Comparison of ENCODE assay signal across 25 mouse cellular contexts in the genomic region with DNA sequence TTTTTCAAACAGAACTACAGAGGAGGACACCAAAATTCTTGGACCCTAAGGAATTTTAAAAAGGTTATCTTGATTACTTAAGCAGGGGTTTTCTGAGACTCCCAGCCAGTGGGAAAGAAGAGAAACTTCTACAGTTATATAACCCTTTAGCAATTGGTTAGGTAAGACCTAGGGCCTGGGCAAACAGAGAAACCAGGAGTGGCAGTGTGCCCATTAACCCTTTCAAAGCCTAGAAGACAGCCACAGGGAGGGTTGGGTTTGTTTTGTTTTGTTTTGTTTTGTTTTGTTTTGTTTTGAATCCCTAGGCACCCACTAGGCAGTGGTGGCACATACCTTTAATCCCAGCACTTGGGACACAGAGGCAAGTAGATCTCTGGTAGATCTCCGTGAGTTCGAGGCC.
A peak's percentile ranks its signal among the peaks of the same experiment; 100 is the strongest.
DNase-seq lines count a peak whose midpoint lies in the region; ATAC-seq and TF ChIP-seq lines count a peak whose summit lies in the region.
"Had no signal": no experiment of that assay in that cellular context is flagged by ENCODE, and none has a peak within 500 bp of the region (broad histone marks: within the 10 kb centered on the region; RNA-seq: fewer than 3 reads in every experiment).

No protein-coding gene starts in this region.

- peaks cover 92% of the 10 kb centered on the region for H3K4me1 ChIP-seq in liver, embryonic 12.5 days
- peaks cover 28% of the 10 kb centered on the region for H3K4me1 ChIP-seq in liver, embryonic 11.5 days (replicated peaks; ENCODE audit: control insufficient read depth, insufficient read depth, low read length)
- H3K4me1 ChIP-seq in lung, adult 2 months (ENCODE audit: control insufficient read depth, insufficient read depth, low read length): no peaks in the 10 kb centered on the region; the same call in 1 of the 2 replicates
- H3K4me1 ChIP-seq in forebrain, embryonic 15.5 days: peaks cover 31% of the 10 kb centered on the region

- H3K36me3 ChIP-seq in liver, embryonic 12.5 days: no peaks in the 10 kb centered on the region
- H3K36me3 ChIP-seq in liver, embryonic 11.5 days (ENCODE audit: control insufficient read depth, insufficient read depth, low read length): no peaks in the 10 kb centered on the region
- H3K36me3 ChIP-seq in forebrain, embryonic 15.5 days: no peaks in the 10 kb centered on the region
- H3K36me3 ChIP-seq: embryonic facial prominence, embryonic 10.5 days; embryonic facial prominence, embryonic 15.5 days; heart, embryonic 10.5 days; heart, embryonic 15.5 days; midbrain, embryonic 15.5 days had no signal

- no peaks in the 10 kb centered on the region for H3K9me3 ChIP-seq in liver, embryonic 12.5 days (replicated peaks)
- no peaks in the 10 kb centered on the region for H3K9me3 ChIP-seq in liver, embryonic 11.5 days (ENCODE audit: control insufficient read depth, low read length)
- H3K9me3 ChIP-seq in forebrain, embryonic 15.5 days: no peaks in the 10 kb centered on the region
- H3K9me3 ChIP-seq: embryonic facial prominence, embryonic 10.5 days; embryonic facial prominence, embryonic 15.5 days; heart, embryonic 10.5 days; heart, embryonic 15.5 days; midbrain, embryonic 15.5 days had no signal

- DNase-seq in liver, embryonic 11.5 days (ENCODE audit: low spot score): no peak
- DNase-seq in lung, postnatal 14 days: peak; percentile 22
- no peak for DNase-seq in lung, adult 2 months
- DNase-seq in lung, postnatal 25 days (ENCODE audit: low spot score): peak; percentile 29
- DNase-seq in layer of hippocampus, postnatal 25 days (ENCODE audit: extremely low spot score in 1 of 2, low spot score in 1 of 2): no peak
- DNase-seq: cerebellum, adult 8-10 months; cerebellum, postnatal 25 days; gastrocnemius, postnatal 25 days; heart, adult 11 months; kidney, adult 9 months; kidney, postnatal 10 days; right cerebral cortex, postnatal 4 days; thymus, adult 2 months; thymus, postnatal 36 days had no signal

- WGBS in liver, embryonic 12.5 days (ENCODE audit: insufficient replicate concordance): 48% methylated on average over 2 of the region's 2 CpGs
- WGBS in liver, embryonic 11.5 days: 78% methylated on average over 2 of the region's 2 CpGs
- 85% methylated on average over 2 of the region's 2 CpGs for WGBS in lung, adult 2 months
- 86% methylated on average over 2 of the region's 2 CpGs for WGBS in forebrain, embryonic 15.5 days

- no peak for TF ChIP-seq CTCF in lung, adult 2 months (IDR thresholded peaks at IDR 0.05; ENCODE audit: insufficient read depth, low read length)

- H3K4me3 ChIP-seq in liver, embryonic 12.5 days: no peak overlapping the region
- H3K4me3 ChIP-seq in liver, embryonic 11.5 days (ENCODE audit: low read depth, low read length): no peak overlapping the region
- no peak overlapping the region for H3K4me3 ChIP-seq in lung, adult 2 months (replicated peaks; ENCODE audit: extremely low read depth, low read depth, low read length)
- no peak overlapping the region for H3K4me3 ChIP-seq in forebrain, embryonic 15.5 days
- H3K4me3 ChIP-seq: embryonic facial prominence, embryonic 10.5 days; embryonic facial prominence, embryonic 15.5 days; heart, embryonic 10.5 days; heart, embryonic 15.5 days; midbrain, embryonic 15.5 days had no signal

- H3K27ac ChIP-seq in liver, embryonic 12.5 days: peak overlapping the region; percentile 89
- H3K27ac ChIP-seq in liver, embryonic 11.5 days (ENCODE audit: low read depth, low read length): no peak overlapping the region; the same call in 1 of the 2 replicates
- H3K27ac ChIP-seq in forebrain, embryonic 15.5 days (replicated peaks): no peak overlapping the region
- H3K27ac ChIP-seq: embryonic facial prominence, embryonic 15.5 days; heart, embryonic 15.5 days; hindbrain, embryonic 14.5 days; macrophage; midbrain, embryonic 15.5 days had no signal

- ATAC-seq in liver, embryonic 12.5 days: no peak
- no peak for ATAC-seq in liver, embryonic 11.5 days (replicated peaks; ENCODE audit: low FRiP score)
- ATAC-seq in forebrain, embryonic 15.5 days (replicated peaks): no peak
- ATAC-seq: CD4-positive, CD25-positive, alpha-beta regulatory T cell, adult 4 months; forebrain, embryonic 14.5 days; midbrain, embryonic 15.5 days had no signal

- peaks cover 40% of the 10 kb centered on the region for H3K27me3 ChIP-seq in liver, embryonic 12.5 days (replicated peaks)
- H3K27me3 ChIP-seq in liver, embryonic 11.5 days (replicated peaks; ENCODE audit: control insufficient read depth, insufficient read depth, low read length): peaks cover 38% of the 10 kb centered on the region
- peaks cover 3% of the 10 kb centered on the region; the same call in 1 of the 2 replicates for H3K27me3 ChIP-seq in forebrain, embryonic 15.5 days

- no peak for TF ChIP-seq POLR2A in lung, adult 2 months (IDR thresholded peaks at IDR 0.05; ENCODE audit: borderline replicate concordance, extremely low read depth, low read depth, low read length)

- H3K4me2 ChIP-seq in liver, embryonic 12.5 days: no peak overlapping the region
- H3K4me2 ChIP-seq in liver, embryonic 11.5 days: no peak overlapping the region
- H3K4me2 ChIP-seq in forebrain, embryonic 15.5 days (replicated peaks): no peak overlapping the region
- H3K4me2 ChIP-seq: embryonic facial prominence, embryonic 15.5 days; heart, embryonic 15.5 days; hindbrain, embryonic 14.5 days; midbrain, embryonic 15.5 days had no signal

- H3K9ac ChIP-seq in liver, embryonic 12.5 days: no peak overlapping the region
- no peak overlapping the region for H3K9ac ChIP-seq in liver, embryonic 11.5 days (ENCODE audit: low read depth, low read length)
- H3K9ac ChIP-seq in forebrain, embryonic 15.5 days (replicated peaks): no peak overlapping the region
- H3K9ac ChIP-seq: embryonic facial prominence, embryonic 15.5 days; heart, embryonic 15.5 days; hindbrain, embryonic 14.5 days; midbrain, embryonic 15.5 days had no signal

Comparison
In these comparisons a context has a peak if more than half of its experiments do, and no peak if none do; other contexts are left out.
1. DNase-seq: peak in lung, postnatal 14 days (single experiment) and lung, postnatal 25 days (single experiment); none in liver, embryonic 11.5 days (single experiment), lung, adult 2 months (single experiment) and layer of hippocampus, postnatal 25 days (0 of 2).